In the genomic region with DNA sequence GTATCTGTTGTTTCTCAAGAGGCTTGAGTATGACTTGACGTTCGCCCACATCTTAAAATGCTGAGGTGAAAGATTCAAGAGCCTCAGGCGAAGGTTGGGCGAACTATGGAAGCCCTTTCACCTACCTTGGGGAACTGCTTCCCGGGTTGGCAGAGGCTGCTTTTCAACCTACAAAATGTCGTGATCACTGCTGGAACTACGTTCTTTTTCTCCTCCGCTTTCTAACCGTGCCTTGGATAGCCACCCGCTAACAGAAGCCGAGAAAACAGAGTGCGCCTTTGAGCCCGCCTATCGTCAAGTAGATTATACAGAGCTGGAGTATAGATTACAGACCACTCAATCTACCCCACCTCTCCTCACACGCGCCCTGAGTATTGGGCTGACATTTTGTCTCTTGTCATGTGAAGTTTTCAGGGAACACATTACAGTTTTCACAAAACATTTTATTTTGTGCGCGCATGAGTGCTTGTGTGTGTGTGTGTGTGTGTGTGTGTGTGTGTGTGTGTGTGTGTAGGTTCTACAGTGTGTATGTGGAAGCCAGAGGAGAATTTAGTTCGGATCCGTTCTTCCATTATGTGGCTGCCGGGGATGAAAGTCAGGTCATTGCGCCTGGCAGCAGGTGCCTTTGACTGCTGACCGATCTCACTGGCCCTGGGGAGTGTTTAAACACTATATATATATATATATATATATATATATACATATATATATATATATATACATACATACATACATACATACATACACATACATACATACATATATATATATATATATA, we compare ENCODE assay signal across 8 mouse cellular contexts. TPM values are rescaled to one million over a fixed set of nuclear protein-coding genes. Genes with fewer than 3 reads are reported as not detected.
DNase-seq lines count a peak whose midpoint lies in the region; ATAC-seq lines count a peak whose summit lies in the region.

No protein-coding gene starts in this region.

- peak overlapping the region; percentile 61 for H3K4me2 ChIP-seq in limb, embryonic 15.5 days
- H3K4me2 ChIP-seq in neural tube, embryonic 12.5 days (replicated peaks), result peak overlapping the region; percentile 64

- DNase-seq in urinary bladder, adult 18-20 months (ENCODE audit: low spot score in 2 of 2), result peak; percentile 8 to 29
- DNase-seq in urinary bladder, postnatal 4 days (ENCODE audit: low spot score in 2 of 2), result no peak
- peak; percentile 16 to 48 for DNase-seq in heart, postnatal 14 days
- DNase-seq in cerebellum, adult 11-12 months, result no peak

- intact Hi-C loops in heart, postnatal 14 days (cut with DNase I), result loop anchor here (10.0 kb wide), 1 partner anchor 567 kb away; no protein-coding TSS in a partner anchor

- 32% methylated on average over 23 of the region's 23 CpGs for WGBS in limb, embryonic 15.5 days
- WGBS in neural tube, embryonic 12.5 days, result 28% methylated on average over 23 of the region's 23 CpGs

- H3K4me3 ChIP-seq in erythroblast, embryonic 14.5 days (replicated peaks), result peak overlapping the region; percentile 64
- H3K4me3 ChIP-seq in limb, embryonic 15.5 days, result peak overlapping the region; percentile 38
- peak overlapping the region; percentile 35 for H3K4me3 ChIP-seq in neural tube, embryonic 12.5 days

- H3K9ac ChIP-seq in limb, embryonic 15.5 days, result 0 out of 2 replicates have a peak overlapping the region, but pooled peaks have one; percentile 14
- no peak overlapping the region for H3K9ac ChIP-seq in neural tube, embryonic 12.5 days

- no peak overlapping the region for H3K27ac ChIP-seq in limb, embryonic 15.5 days
- H3K27ac ChIP-seq in neural tube, embryonic 12.5 days, result no peak overlapping the region

- H3K4me1 ChIP-seq in erythroblast, embryonic 14.5 days (ENCODE audit: control insufficient read depth), result peaks cover 21% of the 10 kb centered on the region
- peaks cover 17% of the 10 kb centered on the region for H3K4me1 ChIP-seq in limb, embryonic 15.5 days
- peaks cover 3% of the 10 kb centered on the region for H3K4me1 ChIP-seq in neural tube, embryonic 12.5 days

- no peaks in the 10 kb centered on the region for H3K27me3 ChIP-seq in erythroblast, embryonic 14.5 days (ENCODE audit: control insufficient read depth)
- H3K27me3 ChIP-seq in limb, embryonic 15.5 days, result no peaks in the 10 kb centered on the region
- no peaks in the 10 kb centered on the region for H3K27me3 ChIP-seq in neural tube, embryonic 12.5 days (replicated peaks)

- H3K9me3 ChIP-seq in erythroblast, embryonic 14.5 days (ENCODE audit: control insufficient read depth, low read length), result no peaks in the 10 kb centered on the region
- no peaks in the 10 kb centered on the region for H3K9me3 ChIP-seq in limb, embryonic 15.5 days
- H3K9me3 ChIP-seq in neural tube, embryonic 12.5 days, result no peaks in the 10 kb centered on the region

- no peak for ATAC-seq in erythroblast, adult 5-6 weeks (replicated peaks; ENCODE audit: low FRiP score, poor library complexity, severe bottlenecking)
- ATAC-seq in limb, embryonic 15.5 days (ENCODE audit: insufficient number of reproducible peaks, low FRiP score, low TSS enrichment, low read depth), result 0 out of 2 replicates have a peak, but pooled peaks have one; percentile 10
- ATAC-seq in neural tube, embryonic 12.5 days (ENCODE audit: low FRiP score, low read depth), result peak; percentile 79

- H3K36me3 ChIP-seq in erythroblast, embryonic 14.5 days (ENCODE audit: control insufficient read depth), result no peaks in the 10 kb centered on the region
- no peaks in the 10 kb centered on the region for H3K36me3 ChIP-seq in limb, embryonic 15.5 days
- no peaks in the 10 kb centered on the region for H3K36me3 ChIP-seq in neural tube, embryonic 12.5 days

RNA-seq across cellular contexts. Expression of gene Dnah6, which starts 0.7 kb away (rescaled TPM):
- polyA plus RNA-seq in erythroblast, embryonic 14.5 days (2012), result under 0.01 TPM in 1 of 2 replicates, not detected in the other
- total RNA-seq in erythroblast, adult 5-6 weeks (2015; ENCODE audit: low replicate concordance), result not detected in 2 replicates
- total RNA-seq in erythroblast, adult 5-6 weeks (2017; ENCODE audit: low replicate concordance), result under 0.01 and 0.14 TPM in 2 replicates
- under 1 TPM; 0.22 to 0.45 TPM for total RNA-seq in heart, postnatal 14 days (2021)
- polyA plus RNA-seq in limb, embryonic 15.5 days (2015; fragmentation: Nextera tagmentation; extraction: Ambion mirVana), result 0.02 and 0.06 TPM in 2 replicates
- polyA plus RNA-seq in neural tube, embryonic 12.5 days (2016; fragmentation: Nextera tagmentation; extraction: Ambion mirVana), result 0.04 and 0.05 TPM in 2 replicates

RNA-seq across cellular contexts. Expression of gene Suclg1, which starts 26.0 kb away (rescaled TPM):
- polyA plus RNA-seq in erythroblast, embryonic 14.5 days (2012), result 2.5 and 5.0 TPM in 2 replicates
- total RNA-seq in erythroblast, adult 5-6 weeks (2015; ENCODE audit: low replicate concordance), result 33.4 and 49.9 TPM in 2 replicates
- total RNA-seq in erythroblast, adult 5-6 weeks (2017; ENCODE audit: low replicate concordance), result 18.1 and 39.3 TPM in 2 replicates
- 100 to 1,000 TPM; 525 to 538 TPM for total RNA-seq in heart, postnatal 14 days (2021)
- 145 and 155 TPM in 2 replicates for polyA plus RNA-seq in limb, embryonic 15.5 days (2015; fragmentation: Nextera tagmentation; extraction: Ambion mirVana)
- polyA plus RNA-seq in neural tube, embryonic 12.5 days (2016; fragmentation: Nextera tagmentation; extraction: Ambion mirVana), result 133 and 138 TPM in 2 replicates

Comparison
In these comparisons a context has a peak if more than half of its experiments do, and no peak if none do; other contexts are left out.
1. DNase-seq: peak in urinary bladder, adult 18-20 months (2 of 2) and heart, postnatal 14 days (2 of 2); none in urinary bladder, postnatal 4 days (0 of 2) and cerebellum, adult 11-12 months (single experiment).
2. RNA of gene Suclg1, which starts 26.0 kb away (polyA plus RNA-seq): 145 to 155 TPM in limb, embryonic 15.5 days and 133 to 138 TPM in neural tube, embryonic 12.5 days; 2.5 to 5.0 TPM in erythroblast, embryonic 14.5 days; every median in the first group is over 10 times any median in the second.
3. Peak in every context shown above with its lines, with median percentiles within 50 percentile points of each other: H3K4me3 ChIP-seq.